Mouse (Mus musculus) thymus, postnatal 14 days (tissue): ENCODE results near the gene Large2.
A peak's percentile ranks its signal among the peaks of the same experiment; 100 is the strongest.
"Not testable (repeated sequence)": the region's sequence is repeated elsewhere in the genome, so short reads cannot be mapped to it uniquely, and the experiment has no call there.

ENCODE experiments used
- DNase-seq: peaks from one replicate; pipeline ENCODE4 v3.0.0; 2021

Large2 gene

DNA sequence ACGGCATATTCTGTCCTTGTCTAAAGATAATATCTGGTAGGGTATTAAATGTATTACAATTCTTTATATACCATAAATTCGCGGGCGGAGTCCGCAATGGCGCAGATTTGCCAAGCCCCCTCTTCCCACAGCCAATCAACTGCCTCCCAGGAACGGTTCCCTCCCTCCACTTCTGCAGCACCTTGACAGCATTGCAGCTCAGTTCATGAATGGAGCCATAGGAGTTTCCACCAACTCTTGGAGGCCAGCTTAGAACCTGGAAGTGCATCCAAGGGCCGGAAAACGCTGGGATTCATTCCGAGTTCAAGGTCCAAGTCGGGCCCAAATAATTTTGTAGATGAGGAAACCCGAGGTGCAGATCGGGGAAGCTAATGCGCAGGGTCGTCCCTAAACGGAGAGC lies at the start of gene Large2, which contains the start of gene Pex16:
Gene Large2, minus strand, starts transcription at position 356 of the 400 bp plus-strand sequence.
Gene Pex16, plus strand, starts transcription at position 163 of the 400 bp plus-strand sequence.
- DNase-seq: peak; percentile 60

DNA sequence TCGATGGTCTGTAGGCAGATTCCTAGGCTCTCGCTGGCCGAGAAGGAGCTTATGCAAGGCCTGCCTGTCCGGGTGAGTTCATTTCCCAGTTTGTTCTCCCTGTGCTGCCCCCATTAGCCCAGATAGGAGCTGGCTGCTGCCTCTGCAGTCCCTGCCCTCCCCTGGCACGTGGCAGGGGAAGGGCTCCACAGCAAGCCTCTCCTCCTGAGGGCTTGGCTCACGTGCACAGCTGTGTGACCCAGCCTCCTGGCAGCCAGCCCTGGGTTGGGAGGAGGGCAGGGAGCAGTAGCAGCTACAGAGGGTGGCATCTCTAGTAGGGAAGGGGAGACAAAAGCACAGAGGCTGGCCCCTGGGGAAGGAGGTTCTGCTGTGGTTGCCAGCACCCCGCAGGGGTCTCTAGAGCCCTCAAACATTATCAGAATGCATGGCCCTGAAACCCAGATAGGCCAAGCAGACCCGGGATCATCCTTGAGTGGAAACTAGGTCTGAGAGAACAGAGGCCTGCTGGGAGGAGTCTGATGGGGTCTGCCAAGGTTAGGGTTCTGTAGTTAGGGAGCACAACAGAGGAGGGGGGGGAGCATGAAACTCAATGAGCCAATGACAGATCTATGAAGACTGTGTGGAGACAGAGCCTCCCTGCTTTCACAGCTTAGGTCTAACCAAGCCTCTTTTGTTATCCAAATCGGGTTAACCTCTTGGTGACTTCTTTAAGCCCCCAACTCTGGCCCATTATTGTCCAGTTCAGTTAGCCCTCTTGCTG lies 49.2 kb upstream of the Large2 start:
- no peak for DNase-seq

DNA sequence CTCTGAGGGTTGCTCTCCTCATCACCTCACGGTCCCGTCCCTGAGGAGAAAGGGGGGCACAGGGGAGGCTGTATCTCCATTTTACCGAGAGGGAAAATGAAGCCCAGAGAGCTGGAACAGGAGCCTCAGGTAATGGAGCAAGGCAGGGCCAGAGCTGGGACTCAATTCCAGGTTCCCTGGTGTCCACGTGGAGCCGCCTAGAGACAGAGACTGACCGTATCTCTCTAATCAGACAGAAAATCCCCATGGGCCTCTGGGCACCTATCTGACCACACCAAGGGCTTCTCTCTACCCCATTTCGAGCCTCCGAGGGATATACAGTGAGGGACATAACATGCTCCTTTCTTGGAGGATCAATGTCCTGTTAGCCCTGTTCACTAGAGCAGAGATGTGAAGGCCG lies 48.5 kb upstream of the Large2 start:
- no peak for DNase-seq

DNA sequence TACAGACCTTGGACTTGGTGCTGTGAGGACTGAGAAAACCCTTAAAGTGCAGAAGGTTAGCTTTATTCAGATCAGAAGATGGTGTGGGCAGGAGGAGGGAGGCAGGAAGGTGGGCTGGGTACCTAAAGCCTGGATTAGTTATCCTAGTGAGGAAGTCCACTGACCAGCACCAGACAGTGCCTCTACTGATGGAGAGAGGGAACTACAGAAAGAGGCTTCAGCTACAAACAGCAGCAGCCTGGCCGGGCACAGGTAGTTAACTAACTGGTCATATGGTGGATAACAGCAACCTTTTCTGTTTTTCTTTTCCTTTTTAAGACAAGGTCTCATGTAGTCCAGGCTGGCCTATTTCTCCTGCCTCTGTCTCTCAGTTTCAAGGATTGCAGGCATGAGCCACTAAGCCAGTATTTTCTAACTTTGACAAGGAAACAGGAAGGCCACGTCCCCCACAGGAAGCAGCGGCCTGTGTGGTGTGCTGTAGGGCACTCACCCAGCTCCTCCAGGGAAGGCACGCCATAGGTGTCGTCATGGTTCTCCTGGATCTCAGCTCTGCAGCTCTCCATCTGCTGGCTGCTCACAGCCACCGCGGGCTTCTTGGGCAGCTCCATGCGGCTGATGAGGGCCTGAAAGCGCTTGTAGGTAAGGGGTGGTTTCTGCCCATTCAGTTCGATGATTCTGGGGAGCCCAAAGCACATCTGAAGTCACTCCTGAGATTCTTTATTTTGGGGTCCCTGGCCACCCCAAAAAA lies 47.9 kb upstream of the Large2 start:
- no peak for DNase-seq

DNA sequence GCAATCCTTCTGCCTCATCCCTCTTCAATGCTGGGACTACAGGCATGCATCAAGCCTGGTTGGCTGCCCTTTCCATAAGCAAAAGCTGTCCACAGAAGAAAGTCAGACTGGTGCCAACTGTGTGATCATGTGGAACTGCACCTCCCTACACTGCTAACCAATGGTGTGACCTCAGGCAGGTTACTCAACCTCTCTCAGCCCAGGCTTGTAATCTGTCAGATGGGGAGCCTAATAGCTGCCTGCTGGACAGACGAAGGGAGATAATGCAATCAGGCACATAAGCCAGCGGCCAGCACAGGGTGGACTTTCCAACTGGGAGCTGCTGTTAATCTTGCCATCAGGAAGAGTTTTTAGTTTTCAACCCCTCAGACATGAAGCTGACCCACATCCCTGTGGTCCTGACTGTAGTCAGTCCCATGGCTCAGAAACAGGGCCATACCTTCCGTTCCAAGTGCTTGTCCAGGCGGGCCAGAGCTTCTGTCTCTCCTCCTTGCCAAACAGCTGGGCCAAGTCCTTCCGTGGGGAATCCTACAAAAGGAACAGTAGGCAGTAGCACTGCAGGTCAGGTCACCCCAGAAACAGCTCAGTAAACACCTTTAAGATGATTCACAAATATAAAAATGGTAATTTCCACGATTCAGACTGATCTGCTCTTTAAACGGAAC lies 47.2 kb upstream of the Large2 start:
- no peak for DNase-seq

DNA sequence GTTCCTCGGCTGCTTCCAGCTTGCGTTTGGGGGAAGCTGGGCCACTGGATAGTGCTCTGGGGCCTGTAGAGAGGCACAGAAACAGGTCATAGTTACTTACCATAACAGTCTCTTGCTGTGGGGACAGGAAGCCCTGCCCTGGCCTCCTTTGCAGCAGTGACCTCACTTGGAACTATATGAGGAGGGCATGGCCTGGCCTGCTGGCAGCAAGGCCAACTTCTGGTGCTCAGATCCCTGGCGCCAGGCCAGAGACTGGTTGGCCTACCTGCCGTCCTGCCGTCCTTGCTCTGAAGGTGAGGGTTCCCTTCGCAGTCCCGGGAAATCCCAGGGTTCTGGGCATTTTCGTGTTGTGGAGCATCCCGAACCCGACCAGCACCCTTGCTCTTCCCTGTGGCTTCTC lies 37.0 kb upstream of the Large2 start:
- DNase-seq: no peak

DNA sequence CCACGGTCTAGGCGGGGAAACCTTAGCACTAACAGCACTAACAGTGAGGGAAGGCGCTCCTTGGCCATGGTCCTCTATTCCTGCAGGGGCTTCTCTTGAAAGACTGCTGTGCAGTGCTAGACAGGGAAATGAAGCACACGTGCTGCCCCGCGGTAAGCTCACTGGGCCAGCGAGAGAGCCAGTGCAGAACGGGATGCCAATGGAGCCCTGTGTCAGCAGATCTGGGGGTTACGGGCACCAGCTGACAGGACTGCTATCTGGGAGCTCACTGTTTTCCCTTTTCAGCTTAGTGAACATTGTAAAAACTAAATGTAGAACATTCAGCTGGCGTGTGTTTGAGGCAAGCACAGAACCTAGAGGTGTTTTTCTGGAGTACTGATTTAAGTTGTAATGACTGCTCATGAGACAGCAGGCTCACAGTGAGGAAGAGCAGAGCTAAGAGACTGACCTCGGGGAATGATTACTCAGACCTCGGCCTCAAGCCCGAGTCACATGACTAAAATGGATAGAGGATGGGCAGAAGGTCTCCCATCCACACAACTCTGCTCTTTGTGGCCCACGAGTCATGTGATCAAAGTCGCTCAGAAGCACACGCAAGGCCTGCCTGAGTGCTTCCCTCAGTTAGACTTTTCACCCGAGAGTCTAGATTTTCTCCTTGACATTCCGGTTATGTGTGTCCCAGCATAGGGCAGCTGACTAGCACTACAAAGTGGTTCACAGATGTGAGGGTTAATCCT lies 33.8 kb upstream of the Large2 start:
- DNase-seq: no peak

DNA sequence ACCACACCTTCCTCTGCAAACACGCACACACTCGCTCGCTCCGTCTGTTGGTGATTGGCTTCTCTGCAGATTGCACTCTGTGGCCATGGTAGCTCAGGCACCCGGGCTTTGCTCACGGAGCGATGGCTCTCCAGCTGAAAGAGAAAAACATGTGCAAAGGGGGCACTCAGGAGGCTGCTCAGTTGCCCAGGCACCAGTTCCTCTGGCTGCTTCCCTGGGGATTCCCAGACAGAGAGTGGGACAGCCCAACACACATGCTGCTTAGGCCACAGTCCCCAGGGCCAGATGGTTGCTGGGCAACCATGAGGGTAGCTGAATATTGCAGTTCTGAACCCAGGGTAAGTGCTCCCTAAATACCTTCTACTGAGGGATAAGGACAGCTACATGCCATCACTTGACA lies 31.0 kb upstream of the Large2 start:
- no peak for DNase-seq

DNA sequence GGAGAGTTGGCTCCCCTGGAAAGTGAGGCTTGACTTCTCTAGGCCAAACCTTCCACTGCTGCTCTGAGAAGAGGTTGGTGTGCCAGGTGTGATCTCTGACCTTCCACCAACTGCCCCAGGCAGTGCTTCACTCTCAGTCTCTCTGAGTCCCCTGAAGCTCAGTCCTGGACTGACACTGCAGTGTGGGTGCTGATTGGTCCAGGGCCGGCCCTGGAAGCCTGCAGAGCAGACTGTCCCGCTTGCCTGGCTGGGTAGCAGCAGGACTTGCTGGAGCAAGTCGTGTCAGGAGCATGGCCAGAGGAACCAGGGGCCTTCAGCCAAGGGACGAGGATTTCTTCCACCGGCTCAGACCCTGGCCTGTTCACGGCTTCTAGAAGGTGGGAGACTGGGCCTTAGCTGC lies 30.1 kb upstream of the Large2 start:
- no peak for DNase-seq

DNA sequence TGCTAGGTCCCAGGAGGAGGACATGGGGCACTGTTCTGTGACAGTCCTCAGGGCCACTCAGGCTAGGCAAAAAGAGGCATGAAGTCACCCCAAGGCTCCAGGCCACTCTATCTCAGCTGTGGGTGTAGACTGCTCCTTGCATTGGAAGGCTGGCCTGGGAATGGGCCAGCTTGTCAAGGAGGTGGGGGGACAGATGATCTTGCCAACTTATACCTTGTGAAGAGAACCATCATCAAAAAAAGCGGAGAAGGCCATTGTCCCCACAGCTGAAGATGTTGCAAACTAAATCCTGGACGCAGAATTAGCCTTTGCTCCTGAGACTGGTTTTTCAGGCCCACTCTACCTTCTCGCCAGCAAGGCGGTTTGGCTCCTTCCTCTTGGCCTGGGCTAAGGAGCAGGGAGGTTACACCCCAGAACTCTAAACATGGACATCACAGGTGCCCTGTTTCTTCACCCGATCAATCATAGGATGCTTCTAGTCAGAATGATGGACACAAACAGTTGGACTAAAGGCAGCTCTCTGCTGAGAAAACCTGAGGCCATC lies 29.2 kb upstream of the Large2 start:
- DNase-seq: no peak

DNA sequence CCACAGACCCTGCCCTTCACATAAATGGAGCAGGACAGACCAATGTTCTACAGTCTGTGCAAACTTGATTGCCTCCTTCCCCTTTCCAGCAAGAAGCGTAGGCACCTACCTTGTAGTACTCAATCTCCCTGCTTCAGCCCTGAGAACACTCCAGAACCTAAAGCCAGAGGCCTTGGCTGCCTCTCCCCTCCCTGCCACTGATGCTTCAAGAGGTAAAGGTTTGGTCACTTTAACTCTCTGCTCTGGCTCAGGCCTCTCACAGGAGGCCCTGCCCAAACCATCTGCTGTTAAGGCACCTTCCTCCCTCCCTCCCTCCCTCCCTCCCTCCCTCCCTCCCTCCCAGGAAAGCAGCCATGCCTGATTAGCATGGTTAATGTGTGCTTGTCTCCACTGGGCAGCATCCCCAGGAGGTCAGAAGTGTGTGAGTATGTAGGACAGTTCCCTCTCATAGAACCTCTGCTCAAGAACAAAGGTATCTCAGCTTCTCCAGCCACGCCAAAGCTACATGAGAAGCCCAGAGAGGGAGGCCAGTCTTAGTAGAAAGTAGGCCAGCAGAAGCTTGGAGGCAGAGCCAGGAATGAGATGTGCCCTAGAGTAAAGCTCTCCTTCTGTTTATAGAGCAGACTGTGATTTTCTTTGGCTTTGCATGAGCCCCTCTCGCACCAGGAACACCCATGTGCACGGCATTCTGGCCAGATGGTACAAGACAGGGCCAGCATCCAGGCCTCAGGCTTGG lies 28.1 kb upstream of the Large2 start:
- no peak for DNase-seq

DNA sequence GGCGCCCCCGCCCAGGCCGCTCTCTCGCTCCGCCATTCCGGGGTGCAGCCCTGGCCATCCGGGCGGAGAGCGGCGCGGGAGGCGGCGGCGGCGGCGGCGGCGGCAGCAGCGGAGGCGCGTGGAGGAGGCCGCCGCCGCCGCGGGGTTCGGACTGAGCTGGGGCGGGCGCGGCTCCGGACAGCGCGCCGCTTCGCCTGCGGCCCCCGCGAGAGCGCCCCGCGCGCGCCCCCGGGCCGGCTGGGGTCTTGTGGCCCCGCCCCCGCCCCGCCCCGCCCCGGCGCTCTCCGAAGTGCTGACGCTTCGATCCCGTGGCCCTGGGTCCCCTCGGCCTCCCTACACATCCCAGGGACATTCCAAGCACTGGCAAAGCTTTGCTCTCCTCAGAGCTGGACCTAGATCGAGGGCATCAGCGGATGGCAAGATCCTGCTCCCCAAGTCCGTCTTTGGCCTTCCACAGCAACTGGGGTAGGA lies 26.5 kb upstream of the Large2 start, which contains the start of gene Mapk8ip1:
Gene Mapk8ip1, minus strand, starts transcription at position 173 of the 471 bp plus-strand sequence.
- DNase-seq: no peak

DNA sequence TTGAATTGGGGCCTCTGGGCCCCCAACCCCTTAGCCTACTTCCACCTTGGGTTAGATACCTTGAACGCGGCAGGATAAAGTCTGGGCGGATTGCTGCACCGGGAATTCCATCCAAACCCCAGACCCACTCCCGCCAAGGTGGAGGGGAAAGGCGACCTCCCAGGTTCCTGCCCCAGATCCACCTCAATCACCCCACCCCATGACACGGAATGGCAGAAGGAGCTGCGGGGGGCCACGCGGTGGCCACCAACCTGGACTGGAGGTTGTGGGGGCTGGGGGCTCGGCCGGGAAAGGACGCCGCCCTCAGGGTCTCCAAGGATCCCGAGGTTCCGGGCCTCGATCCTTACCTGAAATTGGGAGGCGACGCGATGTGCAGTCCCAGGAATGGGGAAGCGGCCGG lies 26.0 kb upstream of the Large2 start:
- DNase-seq: no peak

DNA sequence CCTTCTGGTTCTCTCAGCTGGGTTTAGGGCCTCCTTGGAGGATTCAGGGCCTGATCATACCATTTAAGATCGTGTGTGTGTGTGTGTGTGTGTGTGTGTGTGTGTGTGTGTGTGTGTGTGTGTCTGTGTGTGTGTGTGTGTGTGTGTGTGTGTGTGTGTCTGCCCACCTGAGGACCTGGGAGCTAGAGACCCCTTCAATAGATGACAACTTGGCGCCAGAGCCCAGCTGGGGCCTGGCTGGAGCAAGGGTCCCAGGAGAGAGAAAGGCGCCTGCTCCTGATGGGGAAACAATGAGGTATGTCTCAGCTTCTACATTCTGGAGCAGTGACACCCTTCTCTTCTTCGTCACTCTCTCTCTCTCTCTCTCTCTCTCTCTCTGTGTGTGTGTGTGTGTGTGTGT lies 25.2 kb upstream of the Large2 start:
- not testable (repeated sequence) for DNase-seq

DNA sequence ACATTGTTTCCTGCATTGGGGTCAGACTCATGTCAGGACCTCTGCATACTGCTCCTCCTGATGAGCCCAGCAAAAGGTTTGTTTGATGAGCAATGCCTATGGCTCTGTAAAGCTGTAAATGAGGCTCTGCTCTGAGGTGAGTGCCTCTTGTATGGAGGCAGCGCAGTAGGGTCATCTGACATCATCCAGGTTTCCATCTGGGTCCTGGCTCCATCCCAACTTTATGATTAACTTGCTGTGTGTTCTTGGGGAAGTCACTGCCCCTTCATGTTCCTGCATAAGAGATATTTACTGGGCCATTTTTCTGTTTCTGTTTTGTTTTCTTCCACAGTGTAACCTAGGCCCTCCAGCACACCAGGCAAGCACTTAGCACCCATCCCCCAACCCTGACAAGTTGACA lies 22.8 kb upstream of the Large2 start:
- DNase-seq: no peak

DNA sequence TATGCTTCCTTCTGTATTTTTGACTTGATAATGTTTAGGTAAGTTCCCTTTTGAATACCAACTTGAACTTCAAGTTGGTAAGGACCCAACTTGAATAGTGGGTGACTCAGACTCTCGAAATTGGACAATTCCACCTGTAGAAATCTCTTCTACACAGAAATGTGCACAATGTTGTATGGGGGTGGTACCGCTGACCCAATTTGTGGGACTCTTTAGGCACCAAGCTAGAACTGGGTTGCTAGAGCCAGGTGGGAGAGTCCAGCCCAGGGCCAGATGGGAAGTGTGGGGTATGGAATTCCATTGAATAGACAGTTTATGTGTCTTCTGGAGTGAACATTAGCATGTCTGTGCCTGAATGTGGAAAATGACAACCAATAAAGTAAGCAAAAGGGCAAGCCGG lies 20.9 kb upstream of the Large2 start:
- no peak for DNase-seq

DNA sequence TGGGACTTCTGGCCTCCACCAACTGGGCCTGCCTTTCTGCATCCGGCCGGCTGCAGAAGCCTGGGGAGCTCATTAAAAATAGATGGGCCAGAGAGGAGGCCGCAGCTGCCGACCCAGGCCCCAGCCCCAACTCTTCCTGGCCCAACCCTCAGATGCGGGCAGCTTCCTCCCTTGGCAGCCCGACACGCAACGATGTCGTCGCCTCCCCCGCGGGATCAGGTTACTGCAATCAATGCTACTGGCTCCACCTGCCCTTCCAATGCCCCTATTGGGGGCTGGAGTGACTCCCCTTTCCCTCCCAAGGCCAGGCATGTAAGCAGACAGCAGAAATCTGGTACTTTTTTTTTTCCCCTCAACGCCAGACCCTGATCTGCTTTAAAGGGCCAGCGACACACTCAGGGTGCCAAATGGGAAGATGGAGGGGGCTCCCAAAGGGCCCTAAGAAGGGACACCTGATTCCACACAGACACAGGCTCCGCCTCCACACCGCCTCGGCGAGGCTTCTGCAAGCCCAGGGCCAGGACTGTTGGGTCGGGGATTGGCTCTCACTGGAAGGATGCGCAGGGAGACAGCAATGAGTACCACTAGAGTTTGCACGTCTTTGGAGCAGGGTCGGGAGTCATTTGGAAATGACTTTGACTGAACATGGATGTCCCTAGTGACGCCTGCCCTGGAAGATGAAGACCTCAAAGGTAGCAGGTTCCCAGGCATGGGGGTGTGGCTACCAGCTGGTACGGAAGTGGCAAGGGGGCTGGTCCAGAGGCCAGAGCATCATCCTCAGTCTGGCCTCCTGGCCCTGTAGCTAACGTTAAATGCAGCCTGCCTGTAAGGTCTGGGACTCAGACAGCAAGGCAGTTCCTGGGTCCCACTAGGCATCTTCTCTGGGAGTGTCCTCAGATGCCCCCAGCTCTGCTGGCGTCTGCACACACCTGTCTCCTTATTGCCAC lies 17.9 kb upstream of the Large2 start:
- DNase-seq: no peak

DNA sequence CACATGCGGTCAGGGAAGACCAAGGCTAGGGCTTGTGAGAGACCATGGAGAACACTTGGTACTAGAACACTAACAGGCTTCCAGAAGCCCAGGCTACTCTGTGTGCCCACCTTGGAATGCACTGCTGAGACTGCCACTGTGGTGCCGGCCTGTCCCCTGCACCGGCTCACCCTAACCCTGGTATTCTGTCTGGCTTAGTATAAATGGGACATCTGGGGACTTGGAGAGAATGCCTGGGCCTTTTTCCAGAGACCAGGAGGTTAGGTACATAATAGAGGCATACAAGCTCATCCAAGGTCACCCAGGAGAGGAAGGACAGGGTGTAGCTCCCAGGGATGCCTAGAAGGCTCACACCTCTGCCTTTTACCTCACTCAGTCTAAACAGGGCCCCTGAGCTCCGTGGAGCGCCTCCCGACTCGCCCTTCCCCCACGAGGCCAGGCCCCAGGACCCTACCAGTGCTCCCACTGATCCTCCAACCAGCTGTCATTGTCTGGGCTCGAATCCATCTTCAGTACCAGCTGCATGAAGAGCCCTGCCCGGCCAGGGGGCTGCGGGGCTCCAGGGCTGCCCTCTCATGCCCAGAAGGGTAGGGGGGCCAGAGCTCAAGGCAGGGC lies 17.1 kb upstream of the Large2 start:
- no peak for DNase-seq

DNA sequence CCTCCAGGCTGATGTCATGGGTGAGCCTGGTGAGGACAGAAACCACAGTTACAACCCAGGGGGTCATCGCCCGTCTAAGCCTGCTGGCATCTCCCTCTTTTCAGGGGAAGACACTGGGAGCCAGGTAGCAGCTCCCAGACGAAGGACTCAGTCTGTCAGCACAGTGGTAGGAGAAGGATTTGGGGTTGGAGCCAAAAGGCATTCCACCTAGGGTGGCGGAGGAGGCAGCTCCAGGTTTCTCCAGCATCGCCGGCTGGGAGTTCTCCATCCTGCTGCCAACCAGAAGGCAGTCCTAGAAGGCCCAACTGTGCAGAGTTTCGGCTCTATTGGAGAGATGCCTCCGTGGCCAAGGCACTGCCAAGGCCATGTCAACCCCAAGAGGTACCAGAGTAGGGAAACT lies 16.4 kb upstream of the Large2 start:
- DNase-seq: no peak
